Mouse (Mus musculus) liver, embryonic 15.5 days (tissue): ENCODE results near the gene Setd1b. TPM values are rescaled to one million over a fixed set of nuclear protein-coding genes. Genes with fewer than 3 reads are reported as not detected.

ENCODE experiments used
- ATAC-seq: fragments of 200-750 bp; cut with Nextera tagmentation; 2 replicates; pipeline ENCODE4 v1.8.0; 2017; ENCODE audit warnings: moderate number of reproducible peaks, mild to moderate bottlenecking, moderate library complexity; ENCODE audit not compliant: insufficient read depth
- H3K27ac ChIP-seq: fragments of 300-500 bp; sonication (generic); replicated peaks from 2 replicates; pipeline ENCODE4 v1.5.1; 2015; ENCODE audit warnings: mild to moderate bottlenecking, inconsistent platforms
- H3K27me3 ChIP-seq: fragments of 300-500 bp; sonication (generic); 2 replicates; pipeline ENCODE4 v1.6.1; 2015; ENCODE audit warnings: mild to moderate bottlenecking, inconsistent platforms
- H3K36me3 ChIP-seq: fragments of 300-500 bp; sonication (generic); replicated peaks from 2 replicates; pipeline ENCODE4 v1.6.1; 2015; ENCODE audit warnings: moderate library complexity, mild to moderate bottlenecking, inconsistent platforms
- H3K4me1 ChIP-seq: fragments of 300-500 bp; sonication (generic); replicated peaks from 2 replicates; pipeline ENCODE4 v1.6.1; 2015; ENCODE audit warnings: inconsistent platforms
- H3K4me2 ChIP-seq: fragments of 300-500 bp; sonication (generic); 2 replicates; pipeline ENCODE4 v1.6.1; 2015; ENCODE audit warnings: moderate library complexity, mild to moderate bottlenecking, inconsistent platforms
- H3K4me3 ChIP-seq: fragments of 300-500 bp; sonication (generic); replicated peaks from 2 replicates; pipeline ENCODE4 v1.5.1; 2015; ENCODE audit warnings: mild to moderate bottlenecking, inconsistent platforms
- H3K9ac ChIP-seq: fragments of 300-500 bp; sonication (generic); 2 replicates; pipeline ENCODE4 v1.6.1; 2015; ENCODE audit warnings: moderate library complexity, mild to moderate bottlenecking, inconsistent platforms
- H3K9me3 ChIP-seq: fragments of 300-500 bp; sonication (generic); replicated peaks from 2 replicates; pipeline ENCODE4 v1.6.1; 2016; ENCODE audit warnings: inconsistent platforms
- WGBS: fragments of 180-500 bp; shearing (Covaris S2); methylation state at CpG from one replicate; pipeline ENCODE4 v1.1.7; 2015; ENCODE audit warnings: mixed read lengths; ENCODE audit not compliant: insufficient replicate concordance; 5-methylcytosine and 5-hydroxymethylcytosine counted together
- polyA plus RNA-seq: library from polyadenylated mRNA; unstranded; fragments of >200 nt; fragmentation: Nextera tagmentation; extraction: Ambion mirVana; gene quantifications from 2 replicates; pipeline ENCODE4 v1.2.1, GENCODE M21; 2015

The Setd1b gene
- polyA plus RNA-seq, 1 experiment from 2014 or later: 3.9 TPM

- ATAC-seq: no peak
- Histone ChIP-seq H3K27ac (peak overlapping the region; percentile 99), H3K9me3 (no peaks in the 10 kb centered on the region), H3K4me2 (peak overlapping the region; percentile 99), H3K4me1 (peaks cover 69% of the 10 kb centered on the region), H3K9ac (peak overlapping the region; percentile 98), H3K36me3 (peaks cover 22% of the 10 kb centered on the region), H3K27me3 (no peaks in the 10 kb centered on the region), H3K4me3 (peak overlapping the region; percentile 95)
- WGBS: under 1% methylated on average over 37 of the region's 38 CpGs
Observed at GRCm38 (mm10) chr5:123141555-123142160, 335 bp upstream of the Setd1b start.

GRCm38 (mm10) chr5:123143251-123143970 is 1.4 kb downstream of the Setd1b start:
- Histone ChIP-seq H3K4me3 (peak overlapping the region; percentile 95), H3K4me2 (peak overlapping the region; percentile 99), H3K27ac (peak overlapping the region; percentile 99), H3K36me3 (peaks cover 39% of the 10 kb centered on the region), H3K9me3 (no peaks in the 10 kb centered on the region), H3K4me1 (peaks cover 69% of the 10 kb centered on the region), H3K9ac (peak overlapping the region; percentile 98), H3K27me3 (no peaks in the 10 kb centered on the region)
- no peak for ATAC-seq
- 4% methylated on average over 24 of the region's 24 CpGs for WGBS

GRCm38 (mm10) chr5:123143971-123144745 is 2.2 kb downstream of the Setd1b start:
- ATAC-seq: no peak
- H3K9ac ChIP-seq: peak overlapping the region; percentile 98
- WGBS: 8% methylated on average over 17 of the region's 17 CpGs
- H3K36me3 ChIP-seq: peaks cover 47% of the 10 kb centered on the region
- H3K4me1 ChIP-seq: peaks cover 71% of the 10 kb centered on the region
- H3K27me3 ChIP-seq: no peaks in the 10 kb centered on the region
- H3K9me3 ChIP-seq: no peaks in the 10 kb centered on the region
- H3K4me3 ChIP-seq: peak overlapping the region; percentile 95
- H3K4me2 ChIP-seq: peak overlapping the region; percentile 99
- H3K27ac ChIP-seq: peak overlapping the region; percentile 99

GRCm38 (mm10) chr5:123144746-123145590 is 3.0 kb downstream of the Setd1b start:
- peaks cover 50% of the 10 kb centered on the region for H3K36me3 ChIP-seq
- peak overlapping the region; percentile 99 for H3K4me2 ChIP-seq
- ATAC-seq: no peak
- no peaks in the 10 kb centered on the region for H3K27me3 ChIP-seq
- peak overlapping the region; percentile 95 for H3K4me3 ChIP-seq
- 34% methylated on average over 20 of the region's 20 CpGs for WGBS
- peak overlapping the region; percentile 98 for H3K9ac ChIP-seq
- H3K27ac ChIP-seq: peak overlapping the region; percentile 99
- no peaks in the 10 kb centered on the region for H3K9me3 ChIP-seq
- peaks cover 71% of the 10 kb centered on the region for H3K4me1 ChIP-seq

- H3K9me3 ChIP-seq: no peaks in the 10 kb centered on the region
- peaks cover 62% of the 10 kb centered on the region for H3K36me3 ChIP-seq
- H3K27ac ChIP-seq: no peak overlapping the region
- no peak for ATAC-seq
- 90% methylated on average over 11 of the region's 11 CpGs for WGBS
- H3K4me1 ChIP-seq: peaks cover 85% of the 10 kb centered on the region
- no peak overlapping the region for H3K9ac ChIP-seq
- no peak overlapping the region for H3K4me3 ChIP-seq
- no peaks in the 10 kb centered on the region for H3K27me3 ChIP-seq
- peak overlapping the region; percentile 99; the same call in 1 of the 2 replicates for H3K4me2 ChIP-seq
Observed at GRCm38 (mm10) chr5:123146357-123146756, 4.4 kb downstream of the Setd1b start.

- peaks cover 74% of the 10 kb centered on the region for H3K36me3 ChIP-seq
- no peak for ATAC-seq
- WGBS: 75% methylated on average over 17 of the region's 17 CpGs
- H3K27ac ChIP-seq: no peak overlapping the region
- no peak overlapping the region for H3K4me2 ChIP-seq
- no peak overlapping the region for H3K9ac ChIP-seq
- H3K4me3 ChIP-seq: no peak overlapping the region
- no peaks in the 10 kb centered on the region for H3K9me3 ChIP-seq
- H3K4me1 ChIP-seq: peaks cover 97% of the 10 kb centered on the region
- H3K27me3 ChIP-seq: no peaks in the 10 kb centered on the region
Observed at GRCm38 (mm10) chr5:123147569-123147968, 5.6 kb downstream of the Setd1b start.

- no peak for ATAC-seq
- no peak overlapping the region for H3K4me3 ChIP-seq
- peak overlapping the region; percentile 72; the same call in 1 of the 2 replicates for H3K4me2 ChIP-seq
- peaks cover 80% of the 10 kb centered on the region for H3K36me3 ChIP-seq
- 87% methylated on average over 25 of the region's 25 CpGs for WGBS
- H3K9ac ChIP-seq: no peak overlapping the region
- no peaks in the 10 kb centered on the region for H3K9me3 ChIP-seq
- H3K27ac ChIP-seq: peak overlapping the region; percentile 79; the same call in 1 of the 2 replicates
- H3K4me1 ChIP-seq: peaks cover 96% of the 10 kb centered on the region
- H3K27me3 ChIP-seq: no peaks in the 10 kb centered on the region
Observed at GRCm38 (mm10) chr5:123148073-123148722, 6.2 kb downstream of the Setd1b start.

- no peaks in the 10 kb centered on the region for H3K27me3 ChIP-seq
- peaks cover 92% of the 10 kb centered on the region for H3K36me3 ChIP-seq
- ATAC-seq: peak; percentile 85
- H3K4me2 ChIP-seq: peak overlapping the region; percentile 72
- H3K9ac ChIP-seq: peak overlapping the region; percentile 41
- H3K9me3 ChIP-seq: no peaks in the 10 kb centered on the region
- 2% methylated on average over 19 of the region's 19 CpGs for WGBS
- H3K4me1 ChIP-seq: peaks cover 81% of the 10 kb centered on the region
- peak overlapping the region; percentile 79 for H3K27ac ChIP-seq
- peak overlapping the region; percentile 51 for H3K4me3 ChIP-seq
Observed at GRCm38 (mm10) chr5:123149451-123150400, 7.7 kb downstream of the Setd1b start.

GRCm38 (mm10) chr5:123150641-123151040 is 8.6 kb downstream of the Setd1b start:
- Histone ChIP-seq H3K36me3 (peaks cover 90% of the 10 kb centered on the region), H3K9me3 (no peaks in the 10 kb centered on the region), H3K27me3 (no peaks in the 10 kb centered on the region), H3K4me3 (peak overlapping the region; percentile 51), H3K4me2 (peak overlapping the region; percentile 72), H3K9ac (peak overlapping the region; percentile 41; the same call in 1 of the 2 replicates), H3K4me1 (peaks cover 72% of the 10 kb centered on the region), H3K27ac (peak overlapping the region; percentile 79)
- ATAC-seq: no peak
- 20% methylated on average over 7 of the region's 7 CpGs for WGBS
